Mouse (Mus musculus) myocyte (in vitro differentiated cells): ENCODE data around the gene Rccd1.

Source experiments
- CEBPB ChIP-seq: IDR thresholded peaks from 2 replicates; pipeline ENCODE4 v1.6.1; 2011; ENCODE audit warnings: mild to moderate bottlenecking, moderate library complexity; ENCODE audit not compliant: poor library complexity, insufficient read depth, severe bottlenecking
- E2F4 ChIP-seq: IDR thresholded peaks from one replicate; pipeline ENCODE4 v1.6.1; 2011; ENCODE audit warnings: mild to moderate bottlenecking, control low read depth, moderate library complexity; ENCODE audit not compliant: insufficient read depth
- MAX ChIP-seq: IDR thresholded peaks from one replicate; pipeline ENCODE4 v1.6.1; 2011; ENCODE audit warnings: low read depth, mild to moderate bottlenecking, control low read depth
- MYOD1 ChIP-seq, 3 experiments: IDR thresholded peaks; one replicate each; pipeline ENCODE4 v1.6.1; 2011; ENCODE audit warnings: control low read depth in 2 of 3, low read depth in 2 of 3, mild to moderate bottlenecking in 2 of 3, moderate library complexity in 1 of 3; ENCODE audit not compliant: insufficient read length in 2 of 3, control insufficient read depth in 1 of 3
- MYOG ChIP-seq, 3 experiments: IDR thresholded peaks; one replicate each; pipeline ENCODE4 v1.6.1; 2011; ENCODE audit warnings: control low read depth in 2 of 3, low read depth in 2 of 3, mild to moderate bottlenecking in 2 of 3; ENCODE audit not compliant: insufficient read length in 2 of 3, control insufficient read depth in 1 of 3, insufficient read depth in 1 of 3
- POLR2A ChIP-seq: IDR thresholded peaks from one replicate; pipeline ENCODE4 v1.6.1; 2011; ENCODE audit warnings: low read depth, mild to moderate bottlenecking, control low read depth, moderate library complexity; ENCODE audit not compliant: insufficient read length
- POLR2AphosphoS2 ChIP-seq: IDR thresholded peaks from one replicate; pipeline ENCODE4 v1.6.1; 2011; ENCODE audit warnings: low read depth, control low read depth; ENCODE audit not compliant: insufficient read length
- REST ChIP-seq: IDR thresholded peaks from one replicate; pipeline ENCODE4 v1.6.1; 2011; ENCODE audit warnings: mild to moderate bottlenecking, control low read depth, moderate library complexity; ENCODE audit not compliant: insufficient read depth, insufficient read length
- SRF ChIP-seq: IDR thresholded peaks from one replicate; pipeline ENCODE4 v1.6.1; 2011; ENCODE audit warnings: low read depth; ENCODE audit not compliant: control insufficient read depth, insufficient read length
- TCF12 ChIP-seq: IDR thresholded peaks from one replicate; pipeline ENCODE4 v1.6.1; 2011; ENCODE audit warnings: mild to moderate bottlenecking, control low read depth; ENCODE audit not compliant: poor library complexity, insufficient read depth, severe bottlenecking
- TCF3 ChIP-seq: IDR thresholded peaks from one replicate; pipeline ENCODE4 v1.6.1; 2011; ENCODE audit warnings: low read depth, control low read depth; ENCODE audit not compliant: insufficient read length
- USF1 ChIP-seq: IDR thresholded peaks from one replicate; pipeline ENCODE4 v1.6.1; 2011; ENCODE audit warnings: low read depth, mild to moderate bottlenecking, control low read depth, moderate library complexity

DNA sequence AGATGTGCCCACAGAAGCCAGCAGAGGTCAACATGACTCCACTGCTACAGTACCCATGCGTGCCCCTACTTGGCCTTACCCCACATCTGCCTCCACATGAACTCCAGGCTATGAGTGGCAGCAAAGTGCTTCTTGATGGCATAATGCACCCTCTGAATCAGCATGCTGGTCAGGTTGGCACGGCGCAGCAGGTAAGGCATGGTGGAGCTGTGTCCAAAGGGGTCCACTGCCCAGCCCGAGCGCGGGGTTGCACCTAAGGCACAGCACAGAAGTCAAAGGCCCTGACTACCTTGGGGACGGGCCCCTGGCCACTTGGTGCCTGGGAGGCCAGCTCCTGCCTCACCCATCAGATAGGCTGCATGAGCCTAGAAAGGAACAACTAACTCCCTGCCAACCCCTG lies 43.0 kb upstream of the Rccd1 start:
- TF ChIP-seq REST (no peak), POLR2A (no peak), USF1 (no peak), E2F4 (no peak), MYOG (IDR thresholded peaks at IDR 0.05; ENCODE audit: control insufficient read depth in 1 of 3, insufficient read depth in 1 of 3, insufficient read length in 2 of 3, low read depth in 2 of 3) (no peak), MAX (no peak), MYOD1 (IDR thresholded peaks at IDR 0.05; ENCODE audit: control insufficient read depth in 1 of 3, insufficient read length in 2 of 3, low read depth in 2 of 3) (no peak), SRF (no peak), CEBPB (no peak), POLR2AphosphoS2 (no peak), TCF12 (no peak), TCF3 (no peak)
